8 mouse cellular contexts compared by ENCODE assay signal in the genomic region with DNA sequence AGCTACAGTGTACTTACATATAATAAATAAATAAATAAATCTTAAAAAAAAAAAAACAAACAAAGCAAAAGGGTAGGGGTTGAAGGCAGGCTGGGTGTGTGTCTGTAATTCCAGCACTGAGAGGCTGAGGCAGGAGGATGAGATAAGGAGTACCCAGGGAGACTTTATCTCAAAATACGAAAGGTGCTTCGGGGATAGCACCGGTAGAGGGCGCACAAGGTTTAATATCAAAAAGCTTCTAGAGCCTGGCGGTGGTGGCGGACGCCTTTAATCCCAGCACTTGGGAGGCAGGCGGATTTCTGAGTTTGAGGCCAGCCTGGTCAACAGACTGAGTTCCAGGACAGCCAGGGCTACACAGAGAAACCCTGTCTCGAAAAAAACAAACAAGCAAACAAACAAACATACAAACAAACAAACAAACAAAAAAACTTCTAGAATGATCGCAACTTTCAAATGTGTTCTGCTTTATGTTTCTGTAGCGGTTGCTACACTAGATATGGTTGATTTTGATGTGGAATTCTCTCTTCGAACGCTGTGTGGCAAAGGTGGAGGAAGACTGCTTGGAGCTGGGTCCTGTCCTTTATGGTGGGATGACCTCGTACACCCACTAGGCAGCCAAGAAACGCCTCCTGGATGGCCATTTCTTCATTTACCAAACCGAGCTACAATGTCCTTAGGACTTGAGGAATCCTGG. TPM values are rescaled to one million over a fixed set of nuclear protein-coding genes. Genes with fewer than 3 reads are reported as not detected.
DNase-seq lines count a peak whose midpoint lies in the region; ATAC-seq lines count a peak whose summit lies in the region.

No protein-coding gene starts in this region.

- DNase-seq in ZHBTc4 (ENCODE audit: low read depth, low spot score): peak; percentile 93
- DNase-seq in gastrocnemius, adult 8-10 months (ENCODE audit: low spot score in 2 of 2): peak; percentile 67 to 71
- peak; percentile 95 for DNase-seq in induced T-regulatory cell, adult 2 months (ENCODE audit: low read depth)
- peak; percentile 53 to 93 for DNase-seq in left cerebral cortex, adult 9 months (ENCODE audit: low spot score in 2 of 2)
- peak; percentile 90 for DNase-seq in right cerebral cortex, postnatal 14 days
- DNase-seq in urinary bladder, postnatal 36 days (ENCODE audit: low spot score in 2 of 2): peak; percentile 67 to 83

- ATAC-seq in common myeloid progenitor, adult 5-6 weeks (replicated peaks; ENCODE audit: low read depth, poor library complexity, severe bottlenecking): peak; percentile 69
- peak; percentile 72 for ATAC-seq in megakaryocyte progenitor cell, adult 5-6 weeks (replicated peaks; ENCODE audit: poor library complexity)

RNA-seq across cellular contexts. Expression of a gene that starts 0.8 kb away (rescaled TPM):
- total RNA-seq in common myeloid progenitor, adult 5-6 weeks (2017): 2.8 and 2.9 TPM in 2 replicates
- 1 to 10 TPM in 1 of 4 experiments, under 1 TPM in 3; 0.27 to 1.1 (median 0.84) TPM for total RNA-seq in gastrocnemius, adult 8-10 months (2022)
- 0.61 and 1.5 TPM in 2 replicates for total RNA-seq in megakaryocyte progenitor cell, adult 5-6 weeks (2015)
- total RNA-seq in megakaryocyte progenitor cell, adult 5-6 weeks (2017): 0.92 and 1.4 TPM in 2 replicates

RNA-seq across cellular contexts. Expression of a gene that starts 1.0 kb away (rescaled TPM):
- total RNA-seq in common myeloid progenitor, adult 5-6 weeks (2017): 46.7 and 51.4 TPM in 2 replicates
- 10 to 100 TPM; 14.1 to 15.8 (median 14.4) TPM for total RNA-seq in gastrocnemius, adult 8-10 months (2022)
- 13.8 and 19.0 TPM in 2 replicates for total RNA-seq in megakaryocyte progenitor cell, adult 5-6 weeks (2015)
- 47.9 and 65.2 TPM in 2 replicates for total RNA-seq in megakaryocyte progenitor cell, adult 5-6 weeks (2017)

RNA-seq across cellular contexts. Expression of a gene that starts 12.7 kb away (rescaled TPM):
- total RNA-seq in common myeloid progenitor, adult 5-6 weeks (2017): 92.2 and 93.2 TPM in 2 replicates
- 10 to 100 TPM; 56.0 to 62.6 (median 58.7) TPM for total RNA-seq in gastrocnemius, adult 8-10 months (2022)
- total RNA-seq in megakaryocyte progenitor cell, adult 5-6 weeks (2015): 197 and 207 TPM in 2 replicates
- 85.1 and 112 TPM in 2 replicates for total RNA-seq in megakaryocyte progenitor cell, adult 5-6 weeks (2017)

RNA-seq across cellular contexts. Expression of a gene that starts 29.7 kb away (rescaled TPM):
- 28.5 and 40.3 TPM in 2 replicates for total RNA-seq in common myeloid progenitor, adult 5-6 weeks (2017)
- 10 to 100 TPM; 10.2 to 18.0 (median 13.5) TPM for total RNA-seq in gastrocnemius, adult 8-10 months (2022)
- 16.0 and 18.9 TPM in 2 replicates for total RNA-seq in megakaryocyte progenitor cell, adult 5-6 weeks (2015)
- total RNA-seq in megakaryocyte progenitor cell, adult 5-6 weeks (2017): 25.1 and 26.2 TPM in 2 replicates

RNA-seq across cellular contexts. Expression of a gene that starts 32.7 kb away (rescaled TPM):
- 55.1 and 66.9 TPM in 2 replicates for total RNA-seq in common myeloid progenitor, adult 5-6 weeks (2017)
- 10 to 100 TPM; 21.8 to 29.7 (median 24.0) TPM for total RNA-seq in gastrocnemius, adult 8-10 months (2022)
- total RNA-seq in megakaryocyte progenitor cell, adult 5-6 weeks (2015): 31.0 and 34.5 TPM in 2 replicates
- total RNA-seq in megakaryocyte progenitor cell, adult 5-6 weeks (2017): 48.2 and 58.6 TPM in 2 replicates

Comparison
In these comparisons a context has a peak if more than half of its experiments do, and no peak if none do; other contexts are left out.
1. Peak in every context shown above with its lines: DNase-seq and ATAC-seq.